Mouse (Mus musculus): ENCODE measurements around the gene D630039A03Rik.

Gene D630039A03Rik

GRCm38 (mm10) chr4:57947036-57947435 lies 30.9 kb upstream of the D630039A03Rik start:
- no peak for TF ChIP-seq GATA4 (IDR thresholded peaks at IDR 0.05; ENCODE audit: insufficient replicate concordance, low read length)

- no peak for TF ChIP-seq GATA4 (IDR thresholded peaks at IDR 0.05; ENCODE audit: insufficient replicate concordance, low read length)
Measured at GRCm38 (mm10) chr4:57942892-57943291, 26.8 kb upstream of the D630039A03Rik start.

DNA sequence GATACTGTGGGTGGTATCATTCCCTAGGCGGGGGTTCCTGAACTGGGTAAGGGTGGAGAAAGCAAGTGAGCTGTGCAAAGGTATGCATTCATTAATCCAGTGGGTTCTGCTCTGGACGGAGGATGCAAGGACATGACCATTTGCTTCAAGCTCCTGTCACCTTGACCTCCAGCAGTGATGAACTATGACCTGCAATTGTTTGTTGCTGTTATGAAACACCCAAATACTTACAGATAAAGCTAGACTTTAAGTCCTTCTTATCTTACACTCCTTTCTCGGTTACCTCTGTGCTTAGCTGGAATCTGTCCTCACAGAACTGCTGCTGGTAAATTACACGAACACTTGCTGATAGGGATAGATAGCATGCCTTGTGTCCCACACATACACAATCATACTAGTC lies 24.5 kb upstream of the D630039A03Rik start:
- no peak for TF ChIP-seq GATA4 (IDR thresholded peaks at IDR 0.05; ENCODE audit: insufficient replicate concordance, low read length)

- TF ChIP-seq GATA4 (IDR thresholded peaks at IDR 0.05; ENCODE audit: insufficient replicate concordance, low read length): no peak
Measured at GRCm38 (mm10) chr4:57937292-57937691, 21.2 kb upstream of the D630039A03Rik start.

GRCm38 (mm10) chr4:57934181-57934580 lies 18.1 kb upstream of the D630039A03Rik start:
- no peak for TF ChIP-seq GATA4 (IDR thresholded peaks at IDR 0.05; ENCODE audit: insufficient replicate concordance, low read length)

GRCm38 (mm10) chr4:57930559-57931170 lies 14.6 kb upstream of the D630039A03Rik start:
- no peak for TF ChIP-seq GATA4 (IDR thresholded peaks at IDR 0.05; ENCODE audit: insufficient replicate concordance, low read length)

GRCm38 (mm10) chr4:57927464-57928205 lies 11.5 kb upstream of the D630039A03Rik start:
- TF ChIP-seq GATA4 (IDR thresholded peaks at IDR 0.05; ENCODE audit: insufficient replicate concordance, low read length): no peak

GRCm38 (mm10) chr4:57924556-57925071 lies 8.5 kb upstream of the D630039A03Rik start:
- TF ChIP-seq GATA4 (IDR thresholded peaks at IDR 0.05; ENCODE audit: insufficient replicate concordance, low read length): no peak

GRCm38 (mm10) chr4:57922171-57922570 lies 6.1 kb upstream of the D630039A03Rik start:
- TF ChIP-seq GATA4 (IDR thresholded peaks at IDR 0.05; ENCODE audit: insufficient replicate concordance, low read length): no peak

DNA sequence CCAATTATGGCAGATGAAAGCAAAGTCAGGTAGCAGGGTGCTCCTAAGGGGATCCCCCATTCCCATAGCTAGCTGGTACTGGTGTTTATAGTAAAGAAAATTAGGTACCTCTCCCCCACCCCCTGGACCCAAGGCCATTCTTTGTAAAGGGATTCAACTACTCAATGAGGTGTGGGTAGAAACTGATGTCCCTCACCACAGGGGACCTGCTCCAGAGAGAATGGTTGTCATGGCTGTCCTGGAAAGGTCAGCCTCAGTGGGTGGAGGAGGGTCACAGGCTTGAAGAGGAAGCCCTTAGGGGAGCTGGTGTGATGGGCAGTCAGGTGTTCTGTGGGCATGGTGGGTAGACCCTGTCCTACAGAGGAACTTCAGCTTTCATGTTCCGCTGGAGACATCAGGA lies 4.4 kb upstream of the D630039A03Rik start:
- no peak for TF ChIP-seq GATA4 (IDR thresholded peaks at IDR 0.05; ENCODE audit: insufficient replicate concordance, low read length)

- TF ChIP-seq GATA4 (IDR thresholded peaks at IDR 0.05; ENCODE audit: insufficient replicate concordance, low read length): no peak
Measured at GRCm38 (mm10) chr4:57919494-57920423, 3.7 kb upstream of the D630039A03Rik start.

- TF ChIP-seq GATA4 (IDR thresholded peaks at IDR 0.05; ENCODE audit: insufficient replicate concordance, low read length): no peak
Measured at GRCm38 (mm10) chr4:57916711-57917110, 614 bp upstream of the D630039A03Rik start.

DNA sequence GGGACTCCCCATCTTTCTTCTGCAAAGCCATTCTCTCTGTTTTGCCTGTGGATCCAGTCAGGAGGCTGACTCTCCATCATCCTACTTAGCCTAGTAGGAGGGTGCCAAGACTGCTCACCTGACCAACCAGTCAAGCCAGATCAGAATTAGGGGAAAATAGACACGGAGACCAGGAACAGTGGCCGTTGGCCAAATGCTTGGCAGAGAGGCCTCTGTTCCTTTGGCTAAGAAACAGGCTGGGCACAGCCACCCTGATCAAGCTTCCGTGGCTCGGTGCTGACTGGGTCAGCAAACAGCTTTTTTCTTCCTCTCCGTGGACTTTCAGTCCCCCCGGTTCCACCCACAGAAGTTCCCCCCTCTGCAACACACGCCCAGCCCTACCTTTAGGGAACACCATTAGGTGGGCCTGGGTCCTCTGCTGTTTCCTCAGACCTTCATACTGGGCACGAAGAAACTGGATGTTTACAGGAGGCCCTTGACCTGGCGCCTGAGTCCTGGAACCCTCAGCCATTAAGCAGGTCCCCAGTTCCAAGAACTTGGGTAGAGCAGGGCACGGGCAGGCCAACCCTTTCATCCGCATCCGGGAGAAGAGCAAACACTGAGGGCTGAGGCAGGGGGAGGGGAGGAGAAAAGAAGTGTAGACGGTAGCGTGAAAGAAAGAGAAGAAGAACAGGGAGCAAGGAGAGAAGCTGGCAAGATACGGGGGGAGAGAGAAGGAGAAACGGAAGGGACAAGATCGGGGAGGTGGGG lies 706 bp downstream of the D630039A03Rik start:
- TF ChIP-seq GATA4 (IDR thresholded peaks at IDR 0.05; ENCODE audit: insufficient replicate concordance, low read length): no peak
